Mouse (Mus musculus) retina, postnatal 1 day (tissue): ENCODE measurements around the gene Pip4k2c.
"Not testable (repeated sequence)": the region's sequence is repeated elsewhere in the genome, so short reads cannot be mapped to it uniquely, and the experiment has no call there.

Source experiments
- DNase-seq: peaks from one replicate; pipeline ENCODE4 v3.0.0-alpha.2; 2012

Gene Pip4k2c

DNA sequence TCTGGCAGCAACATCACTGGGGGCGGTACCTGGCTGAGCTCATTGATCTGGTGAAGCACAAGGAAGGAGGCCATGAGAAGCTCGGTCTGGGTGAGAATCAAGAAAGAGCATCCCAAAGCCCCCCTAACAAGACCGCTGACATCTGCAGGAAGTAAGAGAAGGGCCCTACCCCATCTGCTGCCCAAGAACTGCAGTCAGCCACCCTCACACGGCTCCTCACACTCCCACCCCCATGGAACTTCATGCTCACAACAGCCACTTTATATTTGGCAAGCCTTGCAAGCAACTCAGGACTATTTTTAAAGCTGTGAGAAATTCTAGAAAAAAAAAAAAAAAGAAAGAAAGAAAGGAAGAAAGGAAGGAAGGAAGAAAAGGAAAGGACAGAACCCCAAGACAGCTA lies 2.5 kb downstream of the Pip4k2c start:
- no peak for DNase-seq

DNA sequence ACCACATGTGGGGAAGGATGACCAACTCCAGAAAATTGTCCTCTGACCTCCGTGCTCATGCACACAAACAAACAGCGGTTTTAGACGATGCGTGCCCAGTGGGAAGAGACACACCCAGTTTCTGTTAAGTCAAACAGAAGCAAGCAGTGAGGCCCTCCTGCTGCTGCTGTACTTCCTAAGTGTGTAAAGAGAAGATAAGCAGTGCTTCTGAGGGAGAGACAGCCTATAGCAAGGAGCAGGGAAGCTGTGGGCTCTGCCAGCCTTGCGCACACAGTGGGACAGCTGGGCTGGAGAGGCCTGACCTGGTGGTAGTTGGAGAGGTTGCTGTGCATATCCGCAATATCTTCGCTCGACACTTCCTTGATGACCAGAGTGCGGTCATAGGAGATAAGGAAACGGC lies 6.0 kb downstream of the Pip4k2c start:
- DNase-seq = no peak

DNA sequence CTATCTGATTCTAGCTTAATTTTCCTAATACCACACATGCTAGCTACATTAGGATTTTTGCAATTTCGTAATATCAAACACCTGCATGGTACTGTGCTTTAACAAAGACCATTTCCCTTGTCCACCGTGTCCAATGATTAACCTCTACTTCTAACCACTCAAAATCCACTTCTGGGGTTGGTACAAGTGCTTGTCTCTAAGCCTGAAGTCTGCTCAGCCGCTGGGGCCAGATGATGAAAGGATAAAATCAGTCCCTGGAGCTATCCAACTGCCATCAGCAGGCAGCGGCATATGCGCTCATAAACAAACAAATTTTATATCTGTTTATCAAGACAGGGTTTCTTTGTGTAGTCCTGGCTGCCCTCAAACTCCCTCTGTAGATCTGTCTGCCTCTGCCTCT lies 6.8 kb downstream of the Pip4k2c start:
- no peak for DNase-seq

DNA sequence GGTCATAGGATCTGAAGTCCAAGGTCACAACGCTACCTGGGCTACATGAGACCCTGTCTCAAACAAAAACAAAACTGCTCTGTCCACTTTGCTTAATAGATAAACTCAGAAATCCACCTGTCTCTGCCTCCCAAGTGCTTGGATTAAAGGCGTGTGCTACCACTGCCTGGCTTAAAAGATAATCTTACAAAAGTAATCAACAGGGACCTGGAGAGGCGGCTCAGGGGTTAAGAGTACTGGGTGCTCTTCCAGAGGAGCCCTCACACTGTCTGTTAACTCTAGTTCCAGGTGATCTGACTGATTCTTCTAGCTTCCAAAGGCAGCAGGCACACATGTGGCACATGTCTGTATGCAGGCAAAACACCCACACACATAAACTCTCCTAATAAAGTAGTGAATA lies 8.3 kb downstream of the Pip4k2c start:
- DNase-seq = no peak

DNA sequence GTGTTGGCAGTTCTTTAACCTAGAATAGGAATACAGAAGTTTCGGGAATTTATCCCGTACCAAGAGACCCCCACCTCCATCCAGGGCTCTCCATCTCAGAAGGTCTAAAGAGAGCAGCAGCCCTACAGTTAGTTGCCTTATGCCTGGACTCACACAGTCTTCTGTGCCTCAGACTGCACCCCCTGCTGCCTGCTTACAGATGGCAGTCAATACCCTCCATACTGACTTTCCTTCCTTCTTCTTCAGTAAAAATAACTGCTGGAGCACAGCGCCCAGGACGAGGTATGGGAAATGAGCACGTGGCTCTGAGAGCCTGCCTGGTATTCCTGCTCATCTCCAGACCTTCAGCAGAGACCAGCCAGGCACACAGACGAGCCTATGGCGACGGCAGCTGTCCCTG lies 11.1 kb downstream of the Pip4k2c start:
- DNase-seq = no peak

DNA sequence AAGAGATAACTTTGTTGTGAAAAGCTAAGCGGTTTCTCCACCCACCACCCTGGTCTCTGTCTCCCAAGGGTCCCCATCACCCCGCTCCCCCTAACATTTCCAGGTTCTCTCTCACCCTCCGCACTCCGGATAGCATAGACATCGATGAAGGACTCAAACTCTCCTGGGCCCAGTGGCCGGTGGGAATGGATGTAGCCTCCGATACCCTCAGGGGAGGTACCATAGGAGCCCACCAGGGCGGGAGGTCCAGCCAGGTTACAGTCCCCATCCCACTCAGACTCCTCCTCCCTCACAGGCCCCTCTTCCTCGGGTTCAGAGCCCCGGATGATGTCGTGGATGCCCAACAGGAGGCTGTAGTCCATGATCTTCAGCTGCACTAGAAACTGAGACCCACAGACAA lies 11.9 kb downstream of the Pip4k2c start:
- no peak for DNase-seq

DNA sequence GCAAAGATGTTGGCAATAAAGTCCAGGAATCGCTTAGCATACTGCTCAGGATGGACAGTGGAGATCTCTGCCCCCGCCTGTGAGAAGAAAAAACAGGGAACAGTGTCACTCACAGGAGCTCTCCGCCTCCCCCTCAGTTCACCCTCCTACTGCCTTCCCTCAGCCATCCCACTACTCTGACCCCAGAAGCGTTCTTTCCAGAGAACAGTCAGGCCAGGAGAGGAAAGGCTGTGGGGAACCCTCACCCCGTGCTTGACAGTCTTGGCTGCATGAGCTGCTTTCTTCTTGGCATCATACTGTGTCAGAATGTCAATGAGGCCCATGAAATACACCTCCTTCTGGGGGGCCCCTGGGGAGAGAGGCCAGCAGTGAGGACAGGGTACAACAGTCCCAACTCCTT lies 12.3 kb downstream of the Pip4k2c start:
- no peak for DNase-seq

DNA sequence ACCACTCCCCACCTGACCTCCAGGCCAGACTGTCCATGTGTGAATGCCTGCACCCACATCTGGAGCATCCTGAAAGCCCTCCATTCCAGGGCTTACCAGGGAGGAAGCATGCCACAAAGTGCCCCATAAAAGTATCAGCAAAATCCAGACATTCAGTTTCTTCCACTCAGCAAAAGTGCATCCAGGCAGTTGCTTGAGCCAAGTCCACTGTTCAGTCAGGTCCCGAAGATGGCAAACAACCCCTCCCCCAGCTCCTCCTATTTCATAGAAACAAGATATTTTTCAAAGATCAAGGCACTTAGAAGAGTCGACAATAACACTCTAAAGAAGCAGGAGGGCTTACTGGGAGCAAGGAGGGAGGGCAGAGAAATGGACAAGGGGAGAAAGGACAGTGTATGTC lies 12.9 kb downstream of the Pip4k2c start:
- DNase-seq = no peak

DNA sequence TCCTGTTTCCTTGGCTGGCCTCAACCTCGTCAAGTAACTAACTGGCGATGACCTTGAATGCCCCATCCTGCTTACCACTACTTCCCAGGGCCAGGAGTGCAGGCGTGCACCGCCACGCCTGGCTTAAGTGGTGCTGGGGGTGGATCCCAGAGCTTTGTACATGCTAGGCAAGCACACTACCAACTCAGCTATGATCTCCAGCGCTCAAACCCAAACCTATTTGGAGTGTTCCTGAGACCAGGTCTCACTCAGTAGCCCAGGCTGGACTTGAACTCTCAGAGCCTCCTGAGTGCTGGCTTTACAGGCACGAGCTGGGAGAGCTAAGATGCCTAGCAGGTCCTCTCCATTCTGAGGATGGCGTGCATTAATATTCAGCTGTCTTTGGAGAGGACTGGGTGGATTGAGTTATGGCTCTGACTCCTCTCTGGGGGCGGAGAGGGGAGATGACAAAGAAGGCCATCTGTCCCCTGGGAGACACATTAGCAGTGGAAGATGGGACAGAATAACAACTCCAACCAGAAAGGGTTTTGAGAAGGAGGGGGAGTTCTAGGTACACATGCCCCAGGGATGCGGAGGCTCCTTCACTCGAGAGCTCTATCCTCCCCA lies 13.8 kb downstream of the Pip4k2c start:
- DNase-seq = no peak

DNA sequence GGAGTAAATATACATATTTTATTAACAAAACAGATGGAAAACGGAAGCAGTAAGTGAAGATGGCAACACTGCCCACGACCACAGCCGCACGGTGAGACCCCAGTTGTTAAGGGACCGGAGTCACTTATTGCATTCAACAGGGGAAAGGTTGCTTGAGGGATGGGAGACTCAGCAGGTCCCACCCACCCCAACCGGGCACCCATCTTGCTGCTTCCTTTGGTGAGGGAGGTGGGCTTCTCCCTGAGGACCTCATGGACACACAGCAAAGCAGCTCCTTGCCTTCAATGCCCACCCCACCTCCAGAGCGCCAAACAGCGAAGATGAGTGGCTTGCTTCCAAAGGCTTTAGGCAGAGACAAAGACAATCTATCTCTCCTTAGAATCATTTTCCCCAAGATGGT lies 14.3 kb downstream of the Pip4k2c start:
- DNase-seq = no peak

DNA sequence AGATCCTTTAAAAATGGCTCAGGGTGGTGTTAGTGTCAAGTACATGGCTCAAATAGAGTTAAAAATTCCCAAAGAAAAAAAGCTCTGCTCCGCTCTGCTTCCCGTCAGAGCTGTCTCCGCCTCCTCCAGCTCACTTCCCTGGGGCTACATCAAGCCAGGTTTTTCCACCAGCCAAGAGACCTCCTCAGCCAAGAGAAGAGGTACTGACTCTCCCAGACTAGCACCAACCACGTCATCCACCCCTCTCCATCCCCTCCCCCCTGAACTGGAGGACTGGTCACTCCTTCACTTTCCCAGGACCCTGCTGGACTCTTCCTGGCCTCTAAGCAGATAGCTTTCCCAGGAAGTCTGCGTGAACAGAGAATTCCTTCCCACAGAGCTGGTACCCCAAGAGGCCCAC lies 15.0 kb downstream of the Pip4k2c start:
- DNase-seq = peak; percentile 64

DNA sequence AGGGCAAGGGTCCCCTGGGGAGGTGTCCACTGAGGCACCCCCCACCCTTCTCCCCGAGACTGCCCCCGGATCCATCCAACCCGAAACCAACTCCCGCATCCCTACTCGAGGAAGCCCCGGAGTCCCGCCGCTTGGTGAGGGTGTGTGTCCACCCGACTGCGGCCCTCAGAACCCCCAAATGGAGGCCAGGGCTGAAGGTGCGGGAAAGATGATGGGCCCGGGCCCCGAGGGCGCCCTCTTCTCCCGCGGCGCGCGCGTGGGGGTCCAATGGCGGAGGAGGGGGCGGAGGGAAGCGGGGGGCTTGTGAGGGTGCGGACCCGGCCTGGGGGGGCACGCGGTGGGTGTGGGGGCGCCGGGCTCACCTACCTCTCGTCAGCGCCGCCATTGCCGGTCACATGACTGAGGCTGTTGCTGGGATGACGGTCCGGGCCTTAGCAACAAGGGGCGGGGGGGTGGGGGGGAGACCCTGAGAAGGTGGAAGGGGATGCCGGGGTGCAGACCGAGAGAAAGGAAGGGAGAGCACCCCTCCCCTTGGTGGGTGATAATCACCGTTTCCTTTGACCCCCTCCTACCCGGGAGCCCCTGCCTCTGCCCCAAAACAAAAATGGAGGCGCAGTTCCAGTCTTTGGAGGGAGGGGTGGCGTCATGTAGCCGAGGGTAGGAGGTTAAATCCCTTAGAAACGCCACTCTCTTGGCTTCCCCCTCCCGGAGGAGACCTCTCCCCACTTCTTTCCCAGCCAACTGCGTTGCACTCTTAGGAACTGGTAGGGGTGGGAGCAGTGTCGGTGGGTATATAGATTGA lies 15.9 kb downstream of the Pip4k2c start, which contains the start of gene Dtx3:
Gene Dtx3, minus strand, starts transcription at position 401 of the 802 bp plus-strand sequence.
- peak; percentile 72 for DNase-seq

DNA sequence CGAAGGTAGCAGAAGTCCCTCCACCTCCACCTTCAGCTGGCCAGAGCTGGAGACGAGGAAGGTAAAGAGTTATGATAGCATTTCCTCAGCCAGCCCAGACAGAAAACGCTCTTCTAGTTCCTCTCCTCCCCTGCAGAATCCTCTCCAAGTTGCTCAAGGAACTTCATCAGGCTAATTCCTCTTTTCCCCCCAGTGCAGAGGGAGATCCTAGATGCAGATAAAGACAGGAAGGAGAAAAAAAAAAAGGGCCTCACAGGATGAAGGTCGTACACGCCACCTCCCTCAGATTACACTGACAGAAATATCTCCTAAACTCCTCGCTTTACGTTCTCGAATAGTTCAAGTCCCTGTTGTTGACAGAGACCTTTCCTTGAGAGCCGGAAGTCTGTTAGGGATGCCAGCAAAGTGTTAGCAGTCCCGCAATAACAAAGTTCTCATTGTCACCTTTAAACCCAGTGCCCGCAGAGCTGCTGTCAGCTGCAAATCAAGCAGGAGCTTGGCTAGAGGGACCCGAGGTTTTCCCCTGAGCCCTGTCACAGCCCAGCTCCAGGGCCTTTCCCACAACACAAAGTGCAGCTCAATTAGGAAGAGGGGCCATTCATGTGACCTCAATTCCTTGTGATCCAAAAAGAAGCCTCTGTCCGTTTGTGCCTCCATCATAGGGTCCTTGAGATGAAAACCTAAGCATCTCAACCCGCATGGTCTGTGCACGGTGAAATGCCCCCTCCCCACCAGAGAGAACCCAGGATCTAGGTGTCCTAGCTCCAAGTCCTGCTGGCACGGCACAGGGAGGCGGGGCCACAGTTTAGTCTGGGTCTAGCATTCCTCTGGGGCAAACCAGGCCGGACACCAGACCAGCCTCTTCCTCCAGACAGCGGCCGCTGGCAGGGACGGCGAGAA lies 16.7 kb downstream of the Pip4k2c start:
- DNase-seq = peak; percentile 58

DNA sequence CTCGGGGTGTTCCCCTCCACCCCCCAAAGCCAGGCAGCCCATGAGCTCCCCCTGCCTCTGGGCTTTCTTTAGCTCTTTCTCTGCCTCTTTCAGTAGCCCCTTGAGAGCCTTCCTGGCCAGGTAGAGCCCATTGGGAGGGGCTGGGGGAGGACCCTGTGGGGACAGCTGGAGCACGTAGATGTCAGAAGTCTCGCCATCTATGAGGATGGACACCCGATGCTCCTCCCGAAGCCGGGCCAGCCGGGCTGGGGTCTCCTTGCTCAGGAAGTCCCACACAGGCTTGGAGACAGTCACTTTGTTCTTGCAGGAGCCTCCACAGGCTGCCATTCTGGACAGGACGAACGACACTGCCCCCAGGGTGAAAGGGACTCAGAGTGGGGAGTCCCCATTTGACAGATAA lies 18.4 kb downstream of the Pip4k2c start:
- no peak for DNase-seq

DNA sequence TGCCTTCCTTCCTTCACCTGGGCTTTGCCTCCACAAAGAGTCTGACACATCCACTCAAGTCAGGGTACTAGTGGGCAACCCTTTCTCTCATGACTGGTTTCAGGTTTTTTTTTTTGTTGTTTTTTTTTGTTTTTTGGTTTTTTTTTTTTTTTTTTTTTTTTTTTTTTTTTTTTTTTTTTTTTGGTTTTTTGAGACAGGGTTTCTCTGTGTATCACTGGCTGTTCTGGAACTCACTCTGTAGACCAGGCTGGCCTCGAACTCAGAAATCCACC lies 19.4 kb downstream of the Pip4k2c start:
- DNase-seq = not testable (repeated sequence)

DNA sequence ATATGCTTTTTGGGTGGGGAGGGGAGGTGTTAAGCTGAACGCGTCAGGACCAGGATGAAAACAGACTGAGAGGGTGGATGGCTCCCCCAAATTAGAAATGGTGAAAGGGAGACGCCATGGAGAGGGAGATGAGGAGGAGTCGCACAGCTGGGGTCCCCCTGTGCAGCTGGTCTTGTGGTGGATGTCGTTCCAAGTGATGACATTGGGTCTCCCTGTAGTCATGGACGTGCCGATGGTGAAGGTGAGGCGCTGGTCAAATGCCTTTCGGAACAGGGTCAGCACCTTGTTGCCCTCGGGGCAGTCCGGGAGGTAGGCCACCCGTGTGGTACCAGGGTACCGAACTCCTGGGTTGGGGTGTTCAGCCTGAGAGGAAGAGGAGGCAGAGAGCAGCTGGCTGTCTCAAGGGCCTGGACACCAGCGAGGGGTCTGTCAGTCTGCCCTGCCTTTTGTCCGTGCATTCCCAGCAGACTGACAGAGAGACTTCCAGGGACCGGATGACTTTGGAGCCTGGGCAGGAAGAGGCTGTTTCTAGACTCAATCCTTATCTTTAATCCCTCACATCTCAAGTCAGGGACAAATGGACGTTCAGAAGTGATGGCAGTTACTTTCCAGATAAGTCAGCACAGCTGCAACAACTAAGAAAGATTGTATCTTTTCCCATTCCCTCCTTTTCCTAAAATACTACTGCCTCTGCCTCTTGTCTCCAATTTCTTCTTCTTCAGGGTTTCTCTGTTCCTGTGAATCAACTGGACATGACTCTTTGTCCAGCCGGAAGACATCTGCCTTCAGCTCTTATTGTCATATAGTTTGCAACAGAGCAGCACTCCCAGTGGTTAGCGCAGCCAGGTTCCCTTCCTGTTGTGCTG lies 20.0 kb downstream of the Pip4k2c start:
- no peak for DNase-seq

DNA sequence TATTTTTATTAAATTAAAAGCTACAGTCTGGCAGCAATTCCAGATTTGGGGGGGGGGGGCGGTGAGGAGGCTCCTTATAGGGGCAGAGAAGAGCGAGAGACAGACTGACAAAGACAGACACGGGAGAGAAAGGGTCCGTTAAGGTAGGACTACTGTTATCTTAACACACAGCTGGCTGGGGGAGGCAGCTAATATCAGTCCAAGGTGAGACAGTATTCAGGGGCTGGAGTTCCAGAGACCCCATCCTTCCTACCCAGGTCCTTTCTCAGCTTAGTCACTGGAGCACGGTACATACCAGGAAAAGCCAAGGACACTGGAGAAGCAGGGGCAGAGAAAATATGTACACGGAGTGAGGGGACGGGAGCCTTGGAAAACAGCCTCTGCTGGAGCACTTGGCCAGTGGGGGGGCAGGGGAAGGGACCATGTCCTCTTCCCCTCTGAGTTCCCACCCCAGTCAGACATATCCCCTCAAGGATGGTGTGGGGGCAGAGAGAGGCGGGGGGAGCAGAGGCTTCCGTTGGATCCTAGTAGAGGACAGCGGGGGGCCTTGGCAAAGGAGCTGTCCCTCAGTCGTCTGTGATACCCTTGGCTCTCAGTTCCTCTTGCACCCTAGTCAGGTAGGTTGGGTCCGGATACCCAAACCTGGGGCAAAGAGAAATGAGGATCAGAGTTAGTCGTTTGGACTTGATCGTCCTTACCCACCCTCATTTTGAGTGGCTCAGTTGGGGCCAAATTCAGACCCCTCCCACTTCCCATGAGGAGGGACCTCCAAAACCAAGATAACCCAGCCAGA lies 20.8 kb downstream of the Pip4k2c start:
- DNase-seq = no peak

DNA sequence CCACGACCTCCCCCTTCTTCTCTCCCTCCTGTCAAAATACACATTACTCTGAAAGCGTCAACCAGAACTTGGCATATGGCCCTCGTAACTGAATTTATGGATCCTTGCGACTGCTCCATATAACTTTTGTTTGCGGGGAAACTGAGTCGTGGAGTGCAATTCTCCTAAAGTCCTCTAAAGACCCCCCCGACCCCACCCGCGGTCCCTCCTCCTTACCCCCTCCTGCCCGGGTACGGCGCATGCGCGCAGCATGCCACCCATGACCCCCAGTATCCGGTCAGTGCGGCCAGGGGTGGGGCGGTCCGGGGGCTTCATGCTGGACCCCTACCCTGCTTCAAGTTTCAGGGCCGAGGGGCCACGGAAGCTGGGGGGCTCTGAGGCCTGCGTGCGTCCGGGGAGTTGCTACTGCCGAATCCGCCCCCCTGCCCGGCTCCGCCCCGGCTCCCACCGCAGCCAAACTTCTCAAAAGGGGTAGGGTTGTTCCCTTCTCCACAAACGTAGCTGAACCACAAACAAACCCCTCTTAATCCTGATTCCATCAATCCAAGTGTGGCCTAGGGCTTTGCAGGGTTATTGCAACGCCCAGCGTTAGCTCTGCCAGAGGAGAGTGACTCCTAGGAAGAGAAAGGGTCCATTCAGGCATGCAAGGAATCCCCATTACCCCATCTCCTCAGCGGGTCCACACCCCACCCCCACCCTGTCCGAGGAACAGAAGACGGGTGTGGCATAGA lies 21.6 kb downstream of the Pip4k2c start, which contains the start of gene Arhgef25:
Gene Arhgef25, minus strand, starts transcription at position 433 of the 731 bp plus-strand sequence.
- peak; percentile 55 for DNase-seq

DNA sequence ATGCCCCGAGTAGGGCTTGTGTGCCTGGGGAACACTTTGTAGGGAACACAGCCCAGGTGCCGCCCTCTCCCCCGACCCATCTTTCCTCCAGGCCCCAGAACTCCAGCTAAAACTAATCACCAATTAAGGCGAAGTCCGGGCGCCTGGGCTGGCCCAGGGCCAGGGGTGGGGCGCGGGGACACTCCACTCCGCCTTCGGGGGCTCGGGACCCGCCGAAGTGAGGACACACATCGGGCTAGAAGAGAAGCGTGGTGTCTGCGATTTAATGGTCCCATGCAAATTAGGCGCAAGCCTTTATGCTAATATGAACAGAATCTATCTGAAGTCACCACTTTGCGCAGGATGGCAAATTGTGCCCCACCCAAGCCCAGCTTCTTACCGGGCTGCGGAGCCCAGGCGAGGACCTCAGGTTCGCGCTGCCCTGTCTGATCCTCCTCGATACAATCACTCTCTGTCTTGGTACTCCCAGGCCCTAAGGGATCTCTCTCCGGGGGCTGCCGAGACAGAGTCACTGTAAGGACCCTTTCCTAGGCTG lies 22.2 kb downstream of the Pip4k2c start:
- peak; percentile 73 for DNase-seq

DNA sequence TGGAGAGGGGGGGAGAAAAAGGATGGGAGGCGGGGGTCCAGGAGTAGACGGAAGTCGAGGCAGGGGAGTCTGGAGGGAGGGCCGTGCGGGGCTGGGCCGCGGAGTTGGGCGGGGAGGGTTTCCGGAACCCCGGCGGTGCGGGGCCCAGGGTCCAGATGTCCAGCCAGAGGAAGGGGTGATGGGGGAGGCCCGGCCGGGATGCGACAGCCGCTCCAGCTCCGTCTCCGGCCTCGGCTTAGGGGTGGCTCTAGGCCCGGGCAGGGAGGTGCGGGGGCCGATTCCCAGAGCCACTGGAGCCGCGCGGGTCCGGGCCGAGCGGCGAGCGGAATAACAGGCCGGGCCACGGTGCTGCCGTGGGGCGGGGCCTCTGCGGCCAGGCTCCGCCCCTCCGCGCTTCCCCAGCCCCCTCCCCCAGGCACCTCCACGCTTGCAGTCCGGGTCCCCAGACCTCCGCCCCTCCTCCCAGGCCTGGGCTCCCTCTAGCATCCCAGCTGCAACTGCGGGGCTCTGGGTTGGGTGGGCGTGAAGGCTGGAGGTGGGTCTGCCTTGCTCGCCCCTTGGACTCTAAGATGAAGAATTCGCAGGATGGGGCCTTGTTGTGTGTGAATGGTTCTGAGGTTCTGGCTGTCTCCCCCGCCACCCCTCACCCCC lies 22.8 kb downstream of the Pip4k2c start:
- DNase-seq = peak; percentile 85
